Mouse (Mus musculus) naive thymus-derived CD4-positive, alpha-beta T cell, adult 2 months (primary cell): ENCODE data around the gene Lrrc1.
"Not testable (repeated sequence)": the region's sequence is repeated elsewhere in the genome, so short reads cannot be mapped to it uniquely, and the experiment has no call there.

ENCODE experiments used
- DNase-seq: peaks from one replicate; pipeline ENCODE4 v3.0.0-alpha.2; 2011; ENCODE audit warnings: low read depth

Lrrc1 gene

DNA sequence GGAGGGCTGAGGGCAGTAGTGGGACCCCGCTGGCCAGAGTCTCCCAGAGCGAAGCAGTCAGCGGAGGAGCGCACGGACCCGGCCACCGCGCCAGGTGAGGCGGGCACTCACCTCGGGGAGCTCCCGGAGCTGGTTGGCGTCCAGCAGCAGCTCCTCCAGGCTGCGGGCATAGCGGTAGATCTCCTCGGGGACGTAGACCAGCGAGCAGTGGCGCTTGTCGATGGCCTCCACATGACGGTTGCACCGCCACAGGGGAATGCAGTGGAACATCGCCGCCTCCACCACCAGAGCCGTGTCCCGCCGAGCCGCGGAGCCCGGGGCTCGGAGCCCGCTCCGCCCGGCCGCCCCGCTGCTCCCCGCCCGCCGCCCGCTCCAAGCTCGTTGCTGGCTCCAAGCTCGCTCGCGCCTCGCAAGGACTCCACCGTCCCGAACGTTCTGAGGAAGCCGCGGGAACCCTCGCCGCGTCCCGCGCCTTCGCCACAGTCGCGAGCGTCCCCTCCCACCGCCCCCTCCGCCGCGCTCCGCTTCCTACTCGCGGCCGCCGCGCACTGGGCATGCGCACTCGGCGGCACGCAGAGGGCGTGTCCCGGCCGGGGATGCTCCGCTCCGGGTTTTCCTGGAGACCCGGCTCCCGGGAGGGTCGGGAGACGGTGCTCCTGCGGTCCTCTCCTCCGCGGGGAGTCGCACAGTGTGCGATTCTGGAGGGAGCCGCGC is at the start of gene Lrrc1:
Gene Lrrc1 (minus strand): TSS at position 517 of the 714 bp plus-strand sequence.
- DNase-seq = peak; percentile 93

DNA sequence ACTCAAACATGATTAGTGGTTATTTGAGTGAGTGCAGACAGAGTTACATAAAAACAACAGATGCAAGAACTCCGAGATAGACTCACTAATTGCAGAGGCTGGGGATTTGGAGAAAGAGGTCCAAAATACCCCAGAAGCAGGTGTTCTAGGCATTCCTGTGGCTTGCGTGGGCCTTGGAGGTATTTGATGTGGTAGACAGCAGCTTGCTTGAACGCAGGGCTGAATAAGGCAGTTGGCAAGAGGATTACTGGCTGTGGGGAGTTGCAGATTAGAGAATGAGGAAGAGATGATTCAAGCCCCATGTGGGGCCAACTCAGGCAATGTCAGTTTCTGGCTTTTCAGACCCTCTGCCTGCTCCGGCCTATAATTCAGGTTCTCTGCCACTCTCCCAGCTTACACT is 47.8 kb upstream of the Lrrc1 start:
- DNase-seq = peak; percentile 36

DNA sequence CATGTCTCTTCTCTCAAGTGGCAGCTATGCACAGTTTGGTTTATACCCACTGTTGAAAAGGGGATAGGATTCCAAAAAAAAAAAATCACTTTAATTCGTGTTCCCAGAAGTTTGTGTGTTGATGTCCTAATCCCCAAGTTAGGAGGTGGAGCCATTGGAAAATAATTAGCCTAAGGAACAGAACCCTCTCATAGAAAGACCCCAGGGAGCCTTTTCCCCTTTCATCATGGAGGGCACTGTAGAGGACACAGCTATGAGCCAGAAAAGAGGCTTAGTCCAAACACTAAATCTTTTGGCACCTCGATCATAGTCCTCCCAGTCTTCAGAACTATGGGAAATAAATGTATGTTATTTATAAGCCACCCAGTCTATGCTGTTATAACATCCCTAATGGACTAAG is 44.8 kb upstream of the Lrrc1 start:
- DNase-seq = no peak

DNA sequence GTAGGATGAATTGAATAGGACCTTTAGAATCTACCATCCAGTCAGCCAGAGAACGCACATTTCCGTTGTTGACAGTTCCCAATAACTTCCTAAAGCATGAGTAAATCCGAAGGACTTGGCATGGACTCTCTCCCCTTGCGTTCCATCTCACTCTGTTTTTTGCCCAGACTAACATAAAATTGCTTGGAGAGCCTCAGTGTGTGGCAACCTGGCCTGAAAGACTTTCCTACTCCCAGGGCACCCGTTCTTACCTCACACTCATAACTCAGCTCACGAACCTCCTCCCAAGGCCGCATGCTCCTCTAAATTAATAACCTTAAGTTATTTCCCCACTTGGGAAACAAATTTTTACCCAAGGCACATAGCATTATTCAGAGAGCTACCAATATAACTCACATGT is 42.9 kb upstream of the Lrrc1 start:
- DNase-seq = no peak

DNA sequence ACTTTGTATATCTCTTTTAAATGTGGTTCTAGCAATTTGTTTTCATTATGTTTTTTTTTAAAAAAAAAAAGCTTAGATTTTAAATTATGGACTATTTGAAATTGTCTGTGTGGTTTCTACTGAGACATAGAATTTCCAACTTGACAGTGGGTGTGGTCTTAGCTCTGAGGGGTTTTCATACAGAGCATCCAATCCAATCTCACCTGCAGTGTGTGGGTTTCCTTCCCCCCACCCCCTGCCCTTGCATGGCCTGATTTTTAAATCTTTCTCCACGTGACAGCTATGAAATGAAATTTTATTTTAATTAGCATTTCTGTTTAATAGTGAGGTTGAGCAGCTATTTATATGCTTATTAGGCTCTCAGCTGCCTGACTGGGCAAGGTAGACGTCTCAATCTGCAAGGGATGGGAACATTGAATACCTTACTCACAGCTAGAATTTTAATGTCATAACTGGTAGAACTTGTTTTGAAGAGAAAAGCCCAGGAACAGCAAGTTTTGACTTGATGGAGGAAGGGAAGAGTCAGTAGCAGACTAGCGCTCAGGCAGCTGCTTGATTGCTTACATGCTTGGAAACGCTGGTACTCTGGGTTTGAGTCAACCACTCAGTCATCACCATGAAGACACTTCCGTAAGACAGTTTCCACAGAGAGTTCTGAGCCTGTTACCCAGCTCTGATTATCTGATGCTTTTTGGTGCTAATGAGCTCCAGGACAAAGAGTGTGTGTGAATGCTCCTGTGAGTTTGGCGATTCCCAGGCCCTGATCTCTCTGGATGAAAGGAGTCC is 42.3 kb upstream of the Lrrc1 start:
- no peak for DNase-seq

DNA sequence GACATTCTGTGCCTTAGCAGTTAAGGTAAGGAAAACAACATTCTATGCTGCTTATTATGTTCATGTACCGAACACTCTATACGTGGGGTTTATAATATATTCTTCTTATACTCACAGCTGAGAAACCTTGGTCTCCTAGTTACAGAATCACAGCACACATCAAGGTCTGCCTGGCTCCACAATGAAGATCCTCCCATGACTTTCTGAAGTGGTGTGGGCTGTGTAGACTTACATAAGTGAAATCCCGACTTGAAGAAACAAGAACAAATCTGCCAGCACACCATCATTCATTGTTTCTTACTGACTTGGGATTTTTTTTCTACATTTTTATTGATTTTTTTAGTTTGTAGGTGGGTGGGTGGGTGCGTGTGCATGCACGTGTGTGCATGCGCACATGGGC is 40.1 kb upstream of the Lrrc1 start:
- no peak for DNase-seq

DNA sequence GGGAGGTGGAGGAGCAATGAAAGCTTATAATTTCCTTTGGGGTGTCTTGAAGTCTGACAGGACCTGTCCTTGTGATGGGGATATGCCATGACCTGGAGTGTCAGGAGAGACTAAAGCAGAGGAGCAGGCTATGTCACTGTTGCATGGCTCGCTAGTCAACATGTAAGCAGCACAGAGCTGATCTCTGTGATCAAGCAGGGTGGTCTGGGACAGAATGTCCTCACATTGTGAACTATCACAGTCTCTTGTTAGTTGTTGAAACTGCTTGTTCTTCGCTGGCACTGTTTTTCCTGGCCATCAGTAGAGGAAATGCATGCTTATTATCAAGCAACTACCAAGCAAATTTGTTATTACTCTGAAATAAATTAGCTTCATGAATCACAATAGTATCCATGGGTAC is 38.6 kb upstream of the Lrrc1 start:
- no peak for DNase-seq

DNA sequence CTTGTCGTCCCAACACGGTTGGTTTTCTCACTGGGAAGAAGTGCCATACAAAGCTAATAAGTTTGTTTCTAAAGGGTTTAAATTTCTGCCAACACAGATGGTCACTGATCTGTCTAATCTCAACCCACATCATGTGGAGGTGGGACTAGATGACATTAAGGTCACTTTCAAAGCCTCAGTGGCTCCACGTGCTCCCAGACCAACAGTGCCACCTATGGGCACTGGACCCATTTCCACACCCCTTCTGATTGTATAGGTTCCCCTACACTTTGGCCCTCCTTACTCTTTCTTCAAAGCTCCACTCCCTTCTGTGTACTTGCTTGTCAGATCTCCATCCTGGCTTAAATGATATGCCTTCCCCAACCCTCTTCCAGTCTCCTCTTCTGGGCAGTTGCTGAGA is 35.2 kb upstream of the Lrrc1 start:
- DNase-seq = peak; percentile 40

DNA sequence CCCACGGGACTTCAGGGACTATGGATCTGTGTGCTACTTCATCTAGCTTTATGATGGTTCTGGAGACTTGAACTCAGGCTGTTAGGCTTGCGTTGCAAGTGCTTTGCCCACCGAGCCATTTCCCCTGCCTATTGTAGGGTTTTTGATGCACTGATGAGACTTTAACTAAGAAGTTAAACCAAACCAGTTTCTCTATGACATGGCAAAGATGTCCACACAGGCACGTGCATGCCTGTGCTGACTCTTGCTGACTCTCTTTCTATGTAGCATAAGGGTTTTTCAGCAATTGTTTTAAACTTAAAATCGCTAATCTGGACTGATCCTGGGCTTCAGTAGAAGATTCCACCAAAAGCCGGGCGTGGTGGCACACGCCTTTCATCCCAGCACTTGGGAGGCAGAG is 33.3 kb upstream of the Lrrc1 start:
- DNase-seq = no peak

DNA sequence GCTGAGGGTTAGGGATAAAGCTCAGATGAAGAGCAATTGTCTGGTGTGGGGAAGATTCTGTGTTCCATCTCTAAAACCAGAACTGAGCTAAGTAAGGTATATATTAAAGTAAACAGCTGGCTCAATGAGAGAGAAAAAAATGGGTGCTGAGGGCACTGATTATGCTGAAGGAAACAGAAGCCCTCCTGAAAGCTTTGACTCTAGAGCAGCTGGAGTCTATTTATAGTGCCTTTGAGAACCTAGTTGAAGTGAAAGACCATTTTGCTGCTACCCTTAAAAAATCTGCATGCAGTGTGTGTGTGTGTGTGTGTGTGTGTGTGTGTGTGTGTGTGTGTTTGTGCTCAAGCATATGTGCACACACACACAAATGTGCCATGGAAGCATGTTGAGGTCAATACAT is 32.7 kb upstream of the Lrrc1 start:
- no peak for DNase-seq

DNA sequence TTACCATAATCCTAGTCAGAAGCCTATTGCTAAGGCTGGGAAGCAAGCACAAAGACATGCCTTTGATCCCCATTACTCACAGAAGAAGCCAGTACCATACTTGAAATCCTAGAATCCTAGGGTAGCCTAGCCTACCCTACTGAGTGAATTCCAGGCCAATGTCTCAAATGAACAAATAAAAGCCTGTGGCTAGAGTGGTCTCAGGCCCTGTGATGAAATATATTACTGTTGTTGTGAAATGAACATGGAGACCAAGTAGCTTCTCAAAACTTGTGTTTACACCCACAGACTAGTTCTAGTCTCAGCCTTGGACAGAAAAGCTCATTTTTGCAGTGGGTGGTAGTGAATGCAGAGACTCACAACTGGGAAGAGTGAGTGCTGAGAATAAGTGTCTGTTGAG is 31.6 kb upstream of the Lrrc1 start:
- DNase-seq = no peak

DNA sequence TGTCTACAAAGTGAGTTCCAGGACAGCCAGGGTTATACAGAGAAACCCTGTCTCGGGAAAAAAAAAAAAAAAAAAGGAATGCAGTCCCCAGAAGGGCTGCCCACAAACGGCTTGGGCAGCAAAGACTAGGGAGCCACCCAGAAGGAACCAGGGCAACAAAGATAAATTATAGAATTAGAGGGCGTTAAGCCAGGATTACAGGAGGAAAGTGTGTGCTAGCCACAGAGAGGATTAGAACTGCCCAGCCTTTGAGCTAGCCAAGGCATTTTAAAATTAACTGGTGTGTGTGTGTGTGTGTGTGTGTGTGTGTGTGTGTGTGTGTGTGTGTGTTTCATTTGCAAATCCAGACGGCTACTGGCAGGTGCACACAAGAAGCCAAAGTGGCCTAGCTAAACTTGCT is 30.3 kb upstream of the Lrrc1 start:
- DNase-seq = not testable (repeated sequence)

DNA sequence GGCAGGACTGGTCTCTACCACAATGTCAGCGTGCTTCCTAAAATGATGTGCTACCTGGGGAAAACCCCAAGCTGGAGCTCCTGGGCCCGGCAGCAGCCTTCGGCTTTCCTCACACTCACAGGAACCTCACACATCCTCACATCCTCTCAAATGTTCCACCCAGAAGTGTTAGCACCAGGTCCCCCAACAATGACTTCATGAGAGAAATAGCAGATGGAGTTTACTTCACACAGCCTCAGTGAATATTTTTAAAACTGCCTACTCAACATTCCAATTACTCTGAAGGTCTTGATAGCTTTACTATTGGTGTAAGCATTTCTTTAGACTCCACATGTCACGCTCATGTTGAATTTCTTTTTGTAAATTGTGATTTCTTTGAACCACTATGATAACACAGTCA is 27.2 kb upstream of the Lrrc1 start:
- no peak for DNase-seq

DNA sequence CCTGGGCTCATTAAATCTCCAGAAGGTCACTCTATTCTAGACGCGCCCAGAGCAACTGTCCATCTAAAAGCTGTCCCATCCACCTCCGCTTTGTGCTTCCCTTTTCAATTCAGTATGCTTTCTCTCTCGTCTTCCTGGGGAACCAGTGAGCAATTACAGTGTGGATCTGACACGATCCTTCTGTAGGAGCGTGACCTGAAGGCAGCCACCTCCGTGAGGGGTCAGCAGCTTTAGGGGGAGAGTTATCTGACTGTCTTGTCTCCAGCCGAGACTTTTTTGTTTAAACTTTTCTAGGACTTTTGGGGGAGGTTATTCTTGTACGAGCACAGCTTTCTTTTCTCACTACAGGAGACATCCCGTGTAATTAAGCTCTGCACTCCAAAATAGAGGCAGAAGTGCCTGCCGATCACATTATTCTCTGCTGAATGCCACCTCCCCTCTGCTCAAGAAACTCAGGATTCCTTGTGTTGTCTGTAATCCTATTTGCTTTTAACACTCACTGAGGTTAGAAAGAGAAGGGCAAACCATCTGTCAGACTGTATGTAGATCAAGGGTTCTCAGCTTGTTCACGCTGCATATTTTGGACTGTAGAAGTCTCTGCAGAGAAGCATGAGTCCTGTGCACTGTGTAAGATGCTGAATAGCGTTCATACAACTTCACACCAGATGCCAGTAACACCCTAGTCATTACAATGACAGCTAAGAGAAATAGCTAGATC is 24.3 kb upstream of the Lrrc1 start:
- DNase-seq = no peak

DNA sequence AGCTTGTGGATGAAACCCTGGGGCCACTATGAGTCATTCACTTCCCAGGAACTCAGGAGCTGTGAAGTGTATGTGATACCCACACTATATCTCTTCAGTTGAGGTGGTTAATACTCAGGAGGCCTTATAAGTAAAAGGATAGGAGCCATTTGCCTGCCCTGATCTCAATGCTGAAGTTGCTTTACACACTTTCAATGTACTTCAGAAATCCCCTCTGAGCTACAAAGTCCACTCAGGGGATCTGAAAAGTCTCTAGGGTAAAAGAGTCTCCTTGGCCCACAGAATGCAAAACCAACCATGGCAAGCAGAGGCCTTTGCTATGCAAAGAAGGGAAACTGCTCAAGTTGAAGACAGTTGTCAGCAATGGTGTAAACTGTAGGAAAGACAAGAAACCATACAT is 17.2 kb upstream of the Lrrc1 start:
- DNase-seq = no peak

DNA sequence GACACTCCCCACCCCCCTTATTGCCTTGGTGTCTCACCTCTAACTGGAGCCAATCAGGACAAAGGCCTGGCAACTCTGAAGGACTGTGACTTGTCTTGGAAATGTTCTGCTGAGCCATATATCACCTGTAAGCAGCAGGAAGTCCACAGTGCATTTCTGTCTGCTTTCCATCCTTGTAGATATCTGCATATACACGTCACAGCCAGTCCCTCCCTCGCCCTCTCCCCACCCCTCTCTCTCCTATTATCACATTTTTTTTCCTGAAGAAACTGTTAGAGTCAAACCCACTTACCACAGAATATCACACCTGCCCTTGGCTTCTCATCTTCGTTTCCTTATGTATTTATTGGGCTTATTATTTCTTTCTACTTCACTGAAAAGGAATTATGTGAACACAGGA is 13.3 kb upstream of the Lrrc1 start:
- no peak for DNase-seq

DNA sequence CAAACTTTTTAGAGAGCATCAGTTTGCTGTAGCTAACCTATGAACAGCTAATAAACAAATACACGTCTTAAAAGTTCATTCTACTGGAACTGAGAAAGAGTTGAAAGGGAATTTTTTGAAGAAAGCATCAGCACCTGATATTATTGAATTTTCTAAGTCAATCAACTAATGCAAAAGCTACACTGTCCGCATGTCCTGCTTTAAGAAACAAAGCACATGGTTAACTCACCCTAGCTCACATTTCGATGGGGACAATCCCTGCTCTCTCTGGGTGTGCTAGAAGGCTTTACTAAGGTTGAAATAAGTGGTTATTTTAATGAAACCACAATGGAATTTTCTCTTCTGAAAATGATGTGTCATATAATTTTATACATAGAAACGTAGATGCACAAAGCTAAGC is 12.5 kb upstream of the Lrrc1 start:
- no peak for DNase-seq

DNA sequence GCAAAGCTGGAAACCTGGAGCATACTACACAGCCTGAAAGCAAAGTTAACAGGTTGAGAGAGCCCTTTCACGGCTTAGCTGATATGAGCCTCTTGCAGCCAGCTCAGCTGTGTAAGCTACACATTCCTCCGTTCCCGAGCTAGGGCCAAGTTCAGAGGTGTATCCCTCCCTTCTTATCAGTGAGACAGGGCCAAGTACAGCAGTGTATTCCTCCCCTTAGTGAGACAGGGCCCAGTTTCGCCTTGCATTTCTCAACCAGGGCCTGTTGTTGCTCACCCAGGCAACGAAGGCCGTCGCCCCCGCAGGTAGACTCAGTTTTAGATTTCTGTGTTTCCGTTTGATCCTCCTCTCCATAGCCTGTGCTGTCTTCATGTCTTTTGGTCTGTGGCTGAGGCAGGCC is 11.8 kb upstream of the Lrrc1 start:
- no peak for DNase-seq

DNA sequence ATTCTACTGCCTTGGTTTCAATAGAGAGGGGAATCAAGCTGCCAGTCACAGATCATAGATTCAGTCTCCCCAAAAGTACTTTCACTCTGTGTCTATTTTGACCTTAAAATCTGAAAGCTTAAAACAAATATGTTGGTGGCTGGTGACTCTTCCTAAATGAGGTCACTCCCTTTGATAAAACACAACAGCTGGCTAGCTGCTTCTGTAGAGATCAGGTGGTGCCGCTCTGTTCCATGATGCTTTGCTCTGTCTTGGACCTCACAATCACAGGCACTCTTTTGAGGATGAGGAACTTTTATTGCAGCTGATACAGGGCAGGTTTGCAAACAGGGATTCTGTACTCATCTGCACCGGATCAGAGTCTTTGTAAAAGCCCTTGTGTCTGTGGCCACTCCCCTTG is 8.8 kb upstream of the Lrrc1 start:
- no peak for DNase-seq

DNA sequence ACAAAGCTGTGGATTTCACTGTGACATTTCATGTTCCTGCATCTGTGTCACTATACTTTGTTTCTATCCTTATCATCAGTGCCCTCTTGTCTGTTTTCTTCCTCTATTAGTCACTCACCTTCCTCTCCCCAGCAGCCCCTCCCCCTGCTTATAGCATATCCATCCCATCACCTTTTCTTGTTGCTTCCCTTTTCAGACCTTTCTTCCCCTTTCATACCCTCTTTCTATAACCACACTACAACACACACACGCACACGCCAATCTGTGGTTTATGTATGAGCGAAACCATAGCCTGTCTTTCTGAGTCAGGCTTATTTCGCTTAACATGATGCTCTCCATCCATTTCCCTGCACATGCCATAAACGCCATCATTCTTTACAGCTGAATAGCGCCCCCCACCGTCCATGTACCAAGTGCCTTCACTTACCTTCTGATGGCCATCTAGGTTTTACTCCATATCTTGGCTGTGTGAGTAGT is 6.4 kb upstream of the Lrrc1 start:
- DNase-seq = peak; percentile 40

DNA sequence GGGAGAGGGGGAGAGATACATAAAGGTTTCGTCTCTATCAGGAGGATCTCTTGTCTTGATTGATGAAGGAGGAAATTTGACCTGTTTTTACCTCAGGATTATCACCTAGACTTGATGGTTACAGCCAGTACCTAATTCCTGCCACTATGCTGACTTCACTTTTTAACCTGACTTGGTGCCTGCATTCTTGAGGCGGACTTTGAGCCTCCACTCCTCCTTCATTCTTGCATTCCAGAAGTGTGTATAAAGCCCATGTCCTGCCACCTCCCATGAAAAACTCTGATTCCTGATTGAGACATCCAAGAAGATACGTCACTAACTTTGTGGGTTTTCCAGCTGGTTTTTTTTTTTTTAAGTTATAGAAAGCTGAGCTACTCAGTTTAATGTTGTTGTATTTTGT is 1.3 kb upstream of the Lrrc1 start:
- peak; percentile 27 for DNase-seq

DNA sequence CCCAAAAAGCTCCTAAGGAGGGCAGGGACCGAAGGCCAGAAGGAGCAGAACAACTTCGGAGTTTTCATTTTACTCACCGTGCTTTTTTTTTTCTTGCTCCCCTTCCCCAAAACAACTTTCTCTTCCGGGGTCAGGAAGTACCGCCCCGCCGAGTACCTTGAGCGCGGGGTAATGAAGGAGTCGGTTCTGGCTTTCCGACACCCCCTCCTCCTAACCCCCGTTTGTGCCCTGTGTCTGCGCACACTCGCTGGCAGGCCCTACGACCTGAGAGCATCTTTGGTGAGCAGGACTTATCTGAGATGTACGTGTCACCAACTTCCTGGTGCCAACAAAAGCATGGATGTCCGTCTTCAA is 375 bp upstream of the Lrrc1 start:
- no peak for DNase-seq
